Mouse (Mus musculus) forebrain, embryonic 13.5 days (tissue): ENCODE measurements at regions not wholly inside any gene's neighbourhood (a gene's known extent, or its start where the extent isn't known, plus 50 kb on each side); places are given as distances from the start of the nearest gene placed in this dataset.

Source experiments
- ATAC-seq: fragments of 200-750 bp; cut with Nextera tagmentation; 2 replicates; pipeline ENCODE4 v1.8.0; 2017
- H3K27ac ChIP-seq: fragments of 300-500 bp; sonication (generic); 2 replicates; pipeline ENCODE4 v1.5.1; 2015; ENCODE audit warnings: inconsistent platforms, mild to moderate bottlenecking, moderate library complexity
- H3K27me3 ChIP-seq: fragments of 300-500 bp; sonication (generic); 2 replicates; pipeline ENCODE4 v1.6.1; 2015; ENCODE audit warnings: mild to moderate bottlenecking, inconsistent platforms
- H3K36me3 ChIP-seq: fragments of 300-500 bp; sonication (generic); 2 replicates; pipeline ENCODE4 v1.6.1; 2015; ENCODE audit warnings: mild to moderate bottlenecking, inconsistent platforms; ENCODE audit not compliant: poor library complexity, severe bottlenecking
- H3K4me1 ChIP-seq: fragments of 300-500 bp; sonication (generic); 2 replicates; pipeline ENCODE4 v1.6.1; 2015; ENCODE audit warnings: inconsistent platforms
- H3K4me2 ChIP-seq: fragments of 300-500 bp; sonication (generic); 2 replicates; pipeline ENCODE4 v1.6.1; 2015; ENCODE audit warnings: inconsistent platforms, mild to moderate bottlenecking, moderate library complexity
- H3K4me3 ChIP-seq: fragments of 300-500 bp; sonication (generic); 2 replicates; pipeline ENCODE4 v1.5.1; 2015; ENCODE audit warnings: mild to moderate bottlenecking, inconsistent platforms
- H3K9ac ChIP-seq: fragments of 300-500 bp; sonication (generic); 2 replicates; pipeline ENCODE4 v1.6.1; 2015; ENCODE audit warnings: mild to moderate bottlenecking, inconsistent platforms
- H3K9me3 ChIP-seq: fragments of 300-500 bp; sonication (generic); replicated peaks from 2 replicates; pipeline ENCODE4 v1.6.1; 2016; ENCODE audit warnings: inconsistent platforms
- WGBS: fragments of 180-500 bp; shearing (Covaris S2); methylation state at CpG from one replicate; pipeline ENCODE4 v1.1.7; 2015; 5-methylcytosine and 5-hydroxymethylcytosine counted together

DNA sequence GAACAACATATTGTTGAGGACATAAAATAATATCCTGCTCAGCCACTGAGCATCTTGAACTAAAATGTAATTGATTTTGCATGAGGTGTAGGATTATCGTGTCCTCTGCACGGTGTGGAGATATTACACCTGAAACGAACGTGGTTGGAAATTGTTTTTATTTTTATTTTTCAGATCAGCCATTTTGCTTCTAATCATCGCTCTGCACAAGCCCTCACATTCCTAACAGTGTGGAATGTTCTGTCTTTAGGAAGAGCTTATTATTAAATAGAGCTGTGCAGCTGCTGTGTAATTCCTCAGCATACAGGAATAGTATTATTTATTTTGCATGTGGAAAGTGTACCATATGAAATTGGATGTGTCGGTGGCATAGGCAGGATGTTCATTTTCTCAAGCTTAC is 1014.3 kb downstream of the Adgrl2 start:
- Histone ChIP-seq H3K4me2 (no peak overlapping the region), H3K36me3 (no peaks in the 10 kb centered on the region), H3K9ac (no peak overlapping the region), H3K27ac (no peak overlapping the region), H3K9me3 (no peaks in the 10 kb centered on the region), H3K4me1 (peaks cover 17% of the 10 kb centered on the region; the same call in 1 of the 2 replicates), H3K27me3 (no peaks in the 10 kb centered on the region), H3K4me3 (no peak overlapping the region)
- 89% methylated on average over 6 of the region's 6 CpGs for WGBS
- ATAC-seq = 0 out of 2 replicates have a peak, but pooled peaks have one; percentile 41

DNA sequence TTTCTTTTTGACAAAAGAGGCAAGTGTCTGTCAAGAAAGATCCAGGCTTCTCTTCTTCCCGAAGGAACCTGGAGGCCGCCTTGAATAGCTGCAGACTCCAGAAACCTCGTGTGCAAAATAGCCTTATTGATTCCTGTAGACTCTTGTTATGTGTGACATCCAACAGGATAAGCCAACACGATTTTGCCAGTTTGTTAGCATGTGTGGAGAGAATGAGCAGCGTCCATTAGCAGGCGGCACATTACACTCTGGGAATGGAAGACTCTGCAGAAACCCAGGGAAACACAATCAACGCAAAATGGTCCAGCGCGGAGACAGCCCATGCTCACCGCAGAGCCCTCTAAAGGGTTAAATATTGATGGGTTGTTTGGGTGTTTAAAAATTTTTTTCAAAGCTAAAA is 1014.9 kb downstream of the Adgrl2 start:
- H3K27ac ChIP-seq = no peak overlapping the region
- no peak overlapping the region for H3K4me2 ChIP-seq
- H3K9me3 ChIP-seq = no peaks in the 10 kb centered on the region

DNA sequence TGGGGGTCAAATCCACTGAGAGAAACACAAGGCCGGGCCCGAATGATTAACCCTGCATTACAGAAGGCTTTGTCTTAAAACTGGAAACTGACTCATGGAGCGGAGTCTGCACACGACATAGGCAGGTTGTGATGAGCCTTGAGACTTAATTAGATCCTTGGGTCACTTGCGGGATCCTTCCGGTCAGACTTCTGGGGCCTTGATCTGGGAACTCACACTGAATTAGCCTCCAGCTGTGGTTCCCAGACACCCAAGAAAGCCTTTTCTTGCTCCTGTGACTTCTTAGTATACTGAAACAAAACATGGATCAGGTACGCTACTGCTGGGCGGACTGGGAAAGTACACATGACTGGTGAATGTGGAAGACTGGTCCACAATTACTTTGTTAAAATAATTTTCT is 1015.8 kb downstream of the Adgrl2 start:
- Histone ChIP-seq H3K9me3 (no peaks in the 10 kb centered on the region), H3K27me3 (no peaks in the 10 kb centered on the region), H3K4me2 (no peak overlapping the region), H3K36me3 (no peaks in the 10 kb centered on the region), H3K9ac (no peak overlapping the region), H3K4me3 (no peak overlapping the region), H3K4me1 (peaks cover 17% of the 10 kb centered on the region; the same call in 1 of the 2 replicates), H3K27ac (no peak overlapping the region)
- no peak for ATAC-seq
- 20% methylated on average over 8 of the region's 8 CpGs for WGBS

More for the DNA sequence above, 1014.9 kb downstream of the Adgrl2 start:
- Histone ChIP-seq H3K27me3 (no peaks in the 10 kb centered on the region), H3K36me3 (no peaks in the 10 kb centered on the region), H3K4me3 (no peak overlapping the region), H3K4me1 (peaks cover 17% of the 10 kb centered on the region; the same call in 1 of the 2 replicates), H3K9ac (no peak overlapping the region)
- no peak for ATAC-seq
- 73% methylated on average over 10 of the region's 10 CpGs for WGBS

DNA sequence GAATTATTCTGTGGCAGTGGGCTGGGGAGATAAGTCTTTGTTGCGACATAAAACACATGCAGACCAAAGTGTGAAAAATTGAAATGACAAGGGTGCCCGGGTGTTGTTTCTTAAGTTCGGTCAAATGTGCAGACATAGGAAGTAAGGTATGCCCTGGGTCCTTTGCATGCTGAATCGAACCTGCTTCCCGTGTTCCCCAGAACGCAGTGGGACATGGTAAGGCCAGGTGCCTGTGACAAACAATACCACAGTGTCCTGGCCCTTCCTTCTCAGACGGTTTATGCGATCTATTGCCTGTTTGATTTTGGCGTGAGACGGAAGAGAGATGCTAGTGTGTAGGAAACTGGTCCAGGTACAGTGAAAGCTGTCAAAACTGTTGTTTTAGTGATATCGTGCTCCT is 1022.1 kb downstream of the Adgrl2 start:
- H3K4me2 ChIP-seq = no peak overlapping the region
- H3K4me3 ChIP-seq = no peak overlapping the region
- 81% methylated on average over 11 of the region's 11 CpGs for WGBS
- no peak for ATAC-seq
- H3K27me3 ChIP-seq = no peaks in the 10 kb centered on the region
- H3K9ac ChIP-seq = no peak overlapping the region
- no peaks in the 10 kb centered on the region for H3K36me3 ChIP-seq
- H3K27ac ChIP-seq = no peak overlapping the region
- peaks cover 43% of the 10 kb centered on the region for H3K4me1 ChIP-seq
- H3K9me3 ChIP-seq = no peaks in the 10 kb centered on the region

DNA sequence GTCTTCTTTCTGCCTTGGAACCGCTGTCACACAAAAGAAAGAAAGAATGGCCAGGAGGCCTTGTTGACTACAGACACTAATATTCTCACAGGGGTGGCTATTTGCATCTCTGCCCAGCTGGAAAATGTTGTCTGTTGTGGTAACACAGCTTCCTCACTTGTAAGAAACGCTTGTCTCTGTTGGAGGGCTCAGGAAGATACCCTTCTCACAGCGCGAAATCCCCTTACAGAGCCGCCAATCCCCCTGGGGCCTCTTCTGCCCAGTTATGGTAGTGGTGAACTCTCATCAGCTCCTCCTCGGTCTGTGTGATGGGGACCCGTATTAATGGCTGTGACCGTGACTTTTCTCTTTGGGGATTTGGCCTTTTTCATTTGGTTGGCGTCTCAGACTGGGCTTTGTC is 1022.5 kb downstream of the Adgrl2 start:
- Histone ChIP-seq H3K27ac (no peak overlapping the region), H3K36me3 (no peaks in the 10 kb centered on the region), H3K4me3 (no peak overlapping the region), H3K4me1 (peaks cover 47% of the 10 kb centered on the region), H3K4me2 (no peak overlapping the region), H3K27me3 (no peaks in the 10 kb centered on the region), H3K9ac (no peak overlapping the region), H3K9me3 (no peaks in the 10 kb centered on the region)
- WGBS = 44% methylated on average over 9 of the region's 9 CpGs
- no peak for ATAC-seq

DNA sequence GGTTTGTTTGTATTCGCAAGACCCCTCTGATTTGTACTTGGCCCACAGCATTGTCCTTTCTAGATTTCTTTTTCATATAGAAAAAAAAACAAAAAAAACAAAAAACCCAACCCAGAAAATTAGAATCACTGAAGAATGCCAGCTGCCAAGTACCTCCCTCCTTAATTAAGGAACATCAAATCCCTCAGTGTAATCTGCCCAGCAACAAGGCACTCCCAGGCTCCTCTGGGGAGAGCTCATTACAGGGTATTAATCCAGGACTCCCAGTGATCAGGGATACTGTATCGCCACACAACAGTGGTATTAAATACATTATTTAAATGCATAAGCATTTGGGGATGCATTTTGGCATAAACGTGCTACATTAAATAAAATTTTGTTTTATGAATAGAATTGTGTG is 1023.1 kb downstream of the Adgrl2 start:
- Histone ChIP-seq H3K9ac (no peak overlapping the region), H3K27ac (no peak overlapping the region), H3K27me3 (no peaks in the 10 kb centered on the region), H3K4me1 (peaks cover 49% of the 10 kb centered on the region), H3K36me3 (no peaks in the 10 kb centered on the region), H3K4me3 (no peak overlapping the region), H3K4me2 (no peak overlapping the region), H3K9me3 (no peaks in the 10 kb centered on the region)
- ATAC-seq = peak; percentile 64; the same call in 1 of the 2 replicates
- WGBS = 45% methylated on average over 3 of the region's 3 CpGs

DNA sequence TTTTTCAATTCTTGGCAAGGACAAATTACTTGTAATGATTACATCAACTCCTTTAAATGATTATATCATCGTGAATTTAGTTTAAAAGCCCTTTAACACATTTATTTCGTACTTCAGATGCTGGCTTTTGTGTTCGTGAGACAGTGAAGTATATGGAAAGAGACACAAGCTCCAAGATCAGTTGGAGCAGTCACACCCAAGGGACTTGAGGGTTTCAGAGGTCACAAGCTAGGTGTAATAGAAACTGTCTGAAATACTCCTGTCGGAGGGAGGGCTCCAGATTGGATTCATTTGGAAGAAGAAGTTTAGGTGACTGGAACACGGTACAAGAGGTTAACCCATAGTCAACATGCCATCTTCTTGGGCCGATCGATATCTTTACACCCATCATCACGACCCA is 1023.5 kb downstream of the Adgrl2 start:
- 72% methylated on average over 8 of the region's 8 CpGs for WGBS
- Histone ChIP-seq H3K4me2 (no peak overlapping the region), H3K36me3 (no peaks in the 10 kb centered on the region), H3K9ac (no peak overlapping the region), H3K4me3 (no peak overlapping the region), H3K9me3 (no peaks in the 10 kb centered on the region), H3K27ac (no peak overlapping the region), H3K4me1 (peaks cover 49% of the 10 kb centered on the region), H3K27me3 (no peaks in the 10 kb centered on the region)
- ATAC-seq = no peak

DNA sequence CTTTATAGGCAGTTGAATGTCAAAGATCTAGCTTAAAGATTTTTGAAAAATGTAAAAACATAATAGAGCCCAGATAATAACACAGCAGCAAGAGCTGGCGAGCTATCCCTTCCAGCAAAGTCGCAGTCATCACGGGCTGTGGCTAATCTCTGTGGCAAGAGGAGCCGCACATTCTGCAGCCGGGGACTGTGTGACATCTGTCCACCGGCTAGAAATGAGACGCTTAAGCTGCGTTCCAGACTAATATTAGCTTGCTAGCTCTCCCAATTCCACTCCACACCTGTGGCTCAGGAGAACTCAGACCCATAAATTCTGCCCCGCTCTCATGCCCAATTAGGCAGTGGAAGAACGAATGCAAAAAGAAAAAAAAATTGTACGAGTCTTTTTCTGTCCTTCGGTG is 1024.0 kb downstream of the Adgrl2 start:
- no peaks in the 10 kb centered on the region for H3K9me3 ChIP-seq
- ATAC-seq = peak; percentile 28; the same call in 1 of the 2 replicates
- 57% methylated on average over 12 of the region's 12 CpGs for WGBS
- no peaks in the 10 kb centered on the region for H3K36me3 ChIP-seq
- no peaks in the 10 kb centered on the region for H3K27me3 ChIP-seq
- H3K4me2 ChIP-seq = no peak overlapping the region
- no peak overlapping the region for H3K9ac ChIP-seq
- no peak overlapping the region for H3K27ac ChIP-seq
- no peak overlapping the region for H3K4me3 ChIP-seq
- H3K4me1 ChIP-seq = peaks cover 49% of the 10 kb centered on the region

DNA sequence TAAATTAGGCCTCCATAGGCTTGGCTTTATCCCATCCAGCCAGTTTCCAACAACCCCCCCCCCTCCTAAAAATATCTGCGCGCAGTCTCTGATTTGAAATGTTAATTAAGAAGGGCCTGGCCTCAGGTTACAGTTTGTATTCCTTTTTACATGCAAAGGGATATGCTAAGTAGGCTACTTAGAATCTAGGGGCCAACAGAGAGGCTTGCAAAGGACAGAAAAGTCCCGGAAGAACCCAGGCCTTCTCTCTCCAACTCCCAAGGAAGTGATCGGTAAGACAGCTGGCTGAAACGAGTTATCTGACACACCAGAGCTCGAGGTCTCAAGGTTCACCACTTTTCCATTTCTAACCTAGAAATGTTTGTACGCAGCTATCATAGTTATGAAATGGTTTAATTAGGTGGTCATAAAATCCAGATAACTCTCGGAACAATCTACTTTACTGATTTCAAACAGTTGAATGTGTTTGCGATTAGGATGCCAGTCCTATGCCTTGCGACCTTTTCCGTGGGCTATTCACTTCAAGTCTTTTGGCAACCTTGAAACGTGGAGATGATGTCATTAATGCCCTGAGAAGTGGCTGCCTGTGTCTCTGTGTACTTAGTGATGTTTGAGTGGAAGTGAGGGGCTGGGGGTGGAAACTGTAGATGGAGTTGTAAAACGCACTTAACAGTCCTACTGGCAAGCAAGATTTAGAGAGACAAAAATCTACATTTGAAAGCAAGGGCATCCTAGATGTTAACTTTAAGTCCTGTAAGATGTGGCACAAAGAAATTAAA is 1026.5 kb downstream of the Adgrl2 start:
- Histone ChIP-seq H3K4me3 (no peak overlapping the region), H3K4me1 (peaks cover 49% of the 10 kb centered on the region), H3K4me2 (peak overlapping the region; percentile 22), H3K9ac (no peak overlapping the region), H3K27me3 (no peaks in the 10 kb centered on the region), H3K36me3 (no peaks in the 10 kb centered on the region), H3K9me3 (no peaks in the 10 kb centered on the region), H3K27ac (peak overlapping the region; percentile 61; the same call in 1 of the 2 replicates)
- WGBS = 15% methylated on average over 13 of the region's 13 CpGs
- ATAC-seq = peak; percentile 71

DNA sequence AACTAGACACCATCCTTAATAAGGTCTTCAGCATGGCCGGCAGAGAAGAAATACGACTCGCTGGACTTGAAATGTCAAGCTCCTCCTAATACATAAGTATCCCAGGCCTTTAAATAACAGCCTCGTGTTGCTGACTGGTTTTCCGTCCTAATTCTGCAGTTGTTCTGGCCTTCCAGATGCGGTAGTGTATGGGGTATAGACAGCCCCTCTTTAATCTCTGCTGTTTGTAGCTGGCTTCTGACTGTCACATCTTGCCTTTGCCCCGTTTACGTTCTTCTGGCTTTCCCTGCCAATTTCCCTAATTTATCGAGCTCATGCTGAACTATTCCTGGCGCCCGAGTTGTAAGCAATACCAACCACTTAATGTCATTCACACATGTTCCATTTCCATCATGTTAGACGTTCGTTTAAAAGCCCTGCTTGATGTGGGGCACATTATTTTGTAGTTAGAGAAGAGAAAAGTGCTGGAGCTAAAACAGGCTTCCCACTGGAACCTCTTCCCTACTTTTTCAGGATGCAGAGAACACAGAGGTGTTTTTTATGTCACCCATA is 1042.2 kb downstream of the Adgrl2 start:
- H3K27me3 ChIP-seq = no peaks in the 10 kb centered on the region
- no peak overlapping the region for H3K4me3 ChIP-seq
- H3K4me2 ChIP-seq = no peak overlapping the region
- 0 out of 2 replicates have a peak, but pooled peaks have one; percentile 38 for ATAC-seq
- H3K36me3 ChIP-seq = no peaks in the 10 kb centered on the region
- H3K9ac ChIP-seq = no peak overlapping the region
- H3K4me1 ChIP-seq = 0 out of 2 replicates have a peak, but pooled peaks cover 6% of the 10 kb centered on the region
- no peak overlapping the region for H3K27ac ChIP-seq
- H3K9me3 ChIP-seq = no peaks in the 10 kb centered on the region
- 51% methylated on average over 13 of the region's 13 CpGs for WGBS

DNA sequence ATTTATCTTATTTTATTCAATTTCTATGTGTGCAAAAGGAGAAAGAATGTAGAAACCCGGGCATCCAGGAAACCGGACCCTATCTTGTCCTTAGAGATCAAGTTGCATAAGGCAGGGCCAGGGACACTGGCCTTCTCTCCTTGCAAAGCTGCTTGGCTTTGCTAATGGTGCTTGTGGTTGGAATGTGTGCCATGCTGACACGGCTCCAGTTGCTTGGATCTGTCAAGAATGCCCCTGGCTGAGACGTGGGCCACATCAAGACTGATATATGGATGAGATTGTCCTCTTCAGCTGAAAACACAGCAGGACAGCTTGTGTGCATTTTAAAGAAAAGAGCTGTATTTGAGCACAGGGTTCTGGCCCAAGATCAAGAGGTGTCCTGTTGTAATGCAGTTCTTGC is 1047.0 kb downstream of the Adgrl2 start:
- Histone ChIP-seq H3K27me3 (no peaks in the 10 kb centered on the region), H3K9me3 (no peaks in the 10 kb centered on the region), H3K4me3 (no peak overlapping the region), H3K4me2 (no peak overlapping the region), H3K4me1 (0 out of 2 replicates have a peak, but pooled peaks cover 5% of the 10 kb centered on the region), H3K36me3 (no peaks in the 10 kb centered on the region), H3K27ac (no peak overlapping the region), H3K9ac (no peak overlapping the region)
- no peak for ATAC-seq
- WGBS = 83% methylated on average over 4 of the region's 4 CpGs

DNA sequence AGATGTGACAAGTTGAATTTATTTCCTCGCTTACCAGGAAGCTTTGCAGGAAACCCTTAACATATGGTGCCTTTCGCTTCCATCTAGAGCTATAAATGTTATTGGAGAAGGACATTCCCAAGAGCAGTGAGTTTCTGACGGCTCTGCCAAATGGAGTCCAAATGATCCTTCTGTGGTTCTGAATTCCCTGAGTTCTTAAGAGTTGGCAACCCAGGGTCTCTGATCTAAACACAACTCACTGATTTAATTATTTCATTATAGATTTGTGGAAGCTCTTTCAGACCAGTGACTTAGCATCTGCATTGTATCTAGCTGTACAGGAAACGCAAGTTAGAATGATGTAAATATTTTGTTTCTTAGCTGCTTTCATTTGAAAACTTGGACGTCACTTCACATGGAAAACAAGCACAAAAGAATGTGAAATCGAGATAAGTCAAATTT is 1059.5 kb downstream of the Adgrl2 start:
- H3K9ac ChIP-seq = no peak overlapping the region
- H3K4me1 ChIP-seq = peaks cover 3% of the 10 kb centered on the region; the same call in 1 of the 2 replicates
- no peaks in the 10 kb centered on the region for H3K9me3 ChIP-seq
- 84% methylated on average over 6 of the region's 6 CpGs for WGBS
- H3K4me2 ChIP-seq = no peak overlapping the region
- no peaks in the 10 kb centered on the region for H3K27me3 ChIP-seq
- no peak overlapping the region for H3K4me3 ChIP-seq
- H3K36me3 ChIP-seq = no peaks in the 10 kb centered on the region
- H3K27ac ChIP-seq = no peak overlapping the region
- ATAC-seq = no peak
